Mouse (Mus musculus): ENCODE data around the gene Cpne4. TPM values are rescaled to one million over a fixed set of nuclear protein-coding genes. Genes with fewer than 3 reads are reported as not detected.
A peak's percentile ranks its signal among the peaks of the same experiment; 100 is the strongest.

Gene Cpne4
- total and polyA plus RNA-seq, 3 experiments: not detected

- Histone ChIP-seq H3K9ac (ENCODE audit: insufficient read depth, low read depth) (no peak overlapping the region), H3K27ac (ENCODE audit: insufficient read depth, low read depth) (no peak overlapping the region), H3K27me3 (replicated peaks) (peaks cover 78% of the 10 kb centered on the region), H3K4me3 (replicated peaks in 1 of 3; ENCODE audit: low read depth in 2 of 3, low read length in 2 of 3, poor library complexity in 1 of 3) (no peak overlapping the region), H3K4me2 (ENCODE audit: insufficient read depth, low read depth, poor library complexity, severe bottlenecking) (no peak overlapping the region), H3K9me3 (replicated peaks; ENCODE audit: low read length) (no peaks in the 10 kb centered on the region), H3K4me1 (ENCODE audit: control insufficient read depth in 1 of 2, insufficient read depth in 2 of 2) (no peaks in the 10 kb centered on the region), H3K79me2 (replicated peaks; ENCODE audit: control insufficient read depth, extremely low read depth, insufficient read depth, poor library complexity, severe bottlenecking) (no peaks in the 10 kb centered on the region), H3K36me3 (replicated peaks in 1 of 2; ENCODE audit: control insufficient read depth in 1 of 2, insufficient read depth in 1 of 2, low read length in 1 of 2) (no peaks in the 10 kb centered on the region)
- DNase-seq (ENCODE audit: extremely low read depth): no peak
- TF ChIP-seq JUND (conservative IDR thresholded peaks at IDR 0.05; ENCODE audit: low read depth, low read length): no peak
- no peak for TF ChIP-seq PAX5 (IDR thresholded peaks at IDR 0.05; ENCODE audit: low read length)
- no peak for TF ChIP-seq JUN (IDR thresholded peaks at IDR 0.05; ENCODE audit: insufficient read depth, low read depth, low read length)
- TF ChIP-seq ZNF384 (IDR thresholded peaks at IDR 0.05; ENCODE audit: low read depth, low read length): no peak
- TF ChIP-seq ZMIZ1 (IDR thresholded peaks at IDR 0.05; ENCODE audit: low read depth, low read length): no peak
- no peak for TF ChIP-seq POLR2AphosphoS2 (IDR thresholded peaks at IDR 0.05; ENCODE audit: low read depth, low read length)
- no peak for TF ChIP-seq SIN3A (IDR thresholded peaks at IDR 0.05; ENCODE audit: low read length)
- no peak for TF ChIP-seq CHD1 (IDR thresholded peaks at IDR 0.05; ENCODE audit: low read depth, low read length)
- TF ChIP-seq SMC3 (IDR thresholded peaks at IDR 0.05; ENCODE audit: low read depth, low read length): no peak
- no peak for TF ChIP-seq MAX (IDR thresholded peaks at IDR 0.05; ENCODE audit: low read length)
- TF ChIP-seq E2F4 (IDR thresholded peaks at IDR 0.05; ENCODE audit: insufficient replicate concordance, low read depth, low read length): no peak
- TF ChIP-seq MYC (IDR thresholded peaks at IDR 0.05; ENCODE audit: low read depth, low read length): no peak
- no peak for TF ChIP-seq ZKSCAN1 (IDR thresholded peaks at IDR 0.05; ENCODE audit: borderline replicate concordance, low read depth, low read length)
- TF ChIP-seq CHD2 (IDR thresholded peaks at IDR 0.05; ENCODE audit: low read length): no peak
- in situ Hi-C loops (cut with MboI; ENCODE audit: low pct_ligation_motif_present, low pct_unique_long_range_greater_than_20kb, low sequenced_read_pairs) (no loop called here), dilution Hi-C loops (cut with MboI; ENCODE audit: extremely low pct_ligation_motif_present, extremely low pct_unique_long_range_greater_than_20kb, low sequenced_read_pairs) (no loop called here)
Measured at GRCm38 (mm10) chr9:104567096-104567495, 20.0 kb downstream of the Cpne4 start.

DNA sequence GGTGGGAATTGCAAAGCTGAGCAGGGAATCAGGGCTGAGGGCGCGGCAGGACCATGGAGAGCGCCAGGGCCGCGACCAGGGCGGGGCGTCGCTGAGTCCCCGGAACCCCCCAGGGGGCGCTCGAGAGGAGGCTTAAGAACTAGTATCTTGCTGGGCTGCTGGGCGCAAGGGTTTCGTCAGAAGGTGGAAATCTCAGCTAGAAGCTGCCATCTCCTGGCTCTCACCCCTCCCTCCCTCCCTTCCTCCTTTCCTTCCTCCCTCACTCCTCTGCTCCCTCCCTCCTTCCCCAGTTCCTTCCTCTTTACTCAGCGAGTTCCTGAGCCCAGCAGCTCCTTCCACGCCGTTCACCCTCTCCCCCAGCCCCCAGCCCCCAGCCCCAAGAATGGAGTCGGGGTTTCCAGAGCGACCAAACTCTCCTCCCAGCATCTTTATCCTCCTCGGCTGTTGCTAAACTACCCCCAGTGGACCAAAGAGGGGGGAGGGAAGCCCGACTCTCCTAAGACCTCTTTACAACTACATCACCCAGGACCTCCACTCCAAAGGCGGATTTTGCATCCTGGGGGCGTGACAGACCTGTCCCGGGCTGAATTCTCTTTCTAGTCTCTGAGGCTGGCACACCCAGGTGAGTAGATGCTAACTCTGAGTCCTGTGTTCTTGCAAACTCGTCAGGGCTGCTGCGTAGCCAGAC lies 22.5 kb downstream of the Cpne4 start:
- dilution Hi-C loops (cut with MboI; ENCODE audit: extremely low pct_ligation_motif_present, extremely low pct_unique_long_range_greater_than_20kb, low sequenced_read_pairs) (no loop called here), in situ Hi-C loops (cut with MboI; ENCODE audit: low pct_ligation_motif_present, low pct_unique_long_range_greater_than_20kb, low sequenced_read_pairs) (loop anchor here (10.0 kb wide), 1 partner anchor 825 kb away; the partner anchor contains the start of genes Aste1 and Nek11)
- Histone ChIP-seq H3K36me3 (replicated peaks in 1 of 2; ENCODE audit: control insufficient read depth in 1 of 2, insufficient read depth in 1 of 2, low read length in 1 of 2) (no peaks in the 10 kb centered on the region), H3K9ac (ENCODE audit: insufficient read depth, low read depth) (no peak overlapping the region), H3K79me2 (replicated peaks; ENCODE audit: control insufficient read depth, extremely low read depth, insufficient read depth, poor library complexity, severe bottlenecking) (no peaks in the 10 kb centered on the region), H3K27ac (ENCODE audit: insufficient read depth, low read depth) (no peak overlapping the region), H3K4me3 (replicated peaks in 1 of 3; ENCODE audit: low read depth in 2 of 3, low read length in 2 of 3, poor library complexity in 1 of 3) (no peak overlapping the region), H3K9me3 (replicated peaks; ENCODE audit: low read length) (no peaks in the 10 kb centered on the region), H3K4me2 (ENCODE audit: insufficient read depth, low read depth, poor library complexity, severe bottlenecking) (no peak overlapping the region), H3K4me1 (ENCODE audit: control insufficient read depth in 1 of 2, insufficient read depth in 2 of 2) (no peaks in the 10 kb centered on the region), H3K27me3 (replicated peaks) (peaks cover 80% of the 10 kb centered on the region)
- TF ChIP-seq POLR2AphosphoS2 (IDR thresholded peaks at IDR 0.05; ENCODE audit: low read depth, low read length): no peak
- TF ChIP-seq MXI1 (IDR thresholded peaks at IDR 0.05; ENCODE audit: low read depth, low read length): peak; percentile 44; the same call in 1 of the 2 replicates
- no peak for TF ChIP-seq ZNF384 (IDR thresholded peaks at IDR 0.05; ENCODE audit: low read depth, low read length)
- no peak for TF ChIP-seq ZMIZ1 (IDR thresholded peaks at IDR 0.05; ENCODE audit: low read depth, low read length)
- peak in 1 of 2 experiments; percentile 77; a peak in 2 of 4 replicates for TF ChIP-seq CTCF (conservative IDR thresholded peaks at IDR 0.05 in 1 of 2, IDR thresholded peaks at IDR 0.05 in 1 of 2; ENCODE audit: low read depth in 2 of 2, low read length in 2 of 2)
- TF ChIP-seq NRF1 (IDR thresholded peaks at IDR 0.05; ENCODE audit: low read depth, low read length): no peak
- TF ChIP-seq MYC (IDR thresholded peaks at IDR 0.05; ENCODE audit: low read depth, low read length): no peak
- TF ChIP-seq SIN3A (IDR thresholded peaks at IDR 0.05; ENCODE audit: low read length): peak; percentile 58; the same call in 1 of the 2 replicates
- peak; percentile 56 for TF ChIP-seq SMC3 (IDR thresholded peaks at IDR 0.05; ENCODE audit: low read depth, low read length)
- no peak for TF ChIP-seq USF1 (IDR thresholded peaks at IDR 0.05; ENCODE audit: low read depth, low read length)
- peak; percentile 29 for TF ChIP-seq RAD21 (IDR thresholded peaks at IDR 0.05; ENCODE audit: low read depth, low read length)
- 0 out of 2 replicates have a peak, but pooled peaks have one; percentile 61 for TF ChIP-seq MAZ (IDR thresholded peaks at IDR 0.05; ENCODE audit: low read depth, low read length)
- no peak for TF ChIP-seq ZC3H11A (IDR thresholded peaks at IDR 0.05; ENCODE audit: low read depth, low read length)
- DNase-seq (ENCODE audit: extremely low read depth): peak; percentile 66
